Mouse (Mus musculus): ENCODE results near the gene Fam69b. TPM values are rescaled to one million over a fixed set of nuclear protein-coding genes. Genes with fewer than 3 reads are reported as not detected.

Fam69b gene
- polyA plus RNA-seq, 1 experiment from 2014 or later = 11.1 TPM

DNA sequence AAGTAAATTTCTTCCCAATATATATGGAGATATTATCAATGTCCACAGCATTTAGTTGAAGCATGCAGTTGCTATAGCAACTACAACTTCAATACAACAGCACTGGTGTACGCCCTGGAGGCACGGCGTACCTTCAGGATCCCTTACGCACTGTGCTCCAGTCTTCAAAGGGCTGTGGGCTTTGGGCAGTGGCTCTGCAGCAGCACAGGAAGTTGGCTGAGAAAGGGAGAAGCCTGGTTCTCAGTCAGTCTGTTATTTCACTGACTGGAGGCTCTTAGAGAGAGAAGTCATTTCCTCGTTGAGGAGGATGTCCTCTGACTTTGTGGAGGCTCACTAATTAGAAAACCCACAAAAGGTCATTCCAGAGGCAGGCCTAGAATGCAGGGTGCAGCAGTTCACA, 5.3 kb upstream of the Fam69b start:
- Histone ChIP-seq H3K4me3 (ENCODE audit: low read depth, low read length) (no peak overlapping the region), H3K4me1 (replicated peaks; ENCODE audit: control insufficient read depth, insufficient read depth, low read length) (0 out of 2 replicates have a peak, but pooled peaks cover 2% of the 10 kb centered on the region), H3K9me3 (ENCODE audit: control insufficient read depth, low read length) (no peaks in the 10 kb centered on the region), H3K27ac (ENCODE audit: low read depth, low read length) (no peak overlapping the region), H3K9ac (ENCODE audit: low read depth, low read length) (no peak overlapping the region), H3K36me3 (ENCODE audit: control insufficient read depth, insufficient read depth, low read length) (no peaks in the 10 kb centered on the region), H3K27me3 (replicated peaks; ENCODE audit: control insufficient read depth, insufficient read depth, low read length) (no peaks in the 10 kb centered on the region), H3K4me2 (no peak overlapping the region)
- DNase-seq (ENCODE audit: low spot score) (no peak), ATAC-seq (replicated peaks; ENCODE audit: low FRiP score) (no peak)
- 48% methylated on average over 5 of the region's 5 CpGs for WGBS

DNA sequence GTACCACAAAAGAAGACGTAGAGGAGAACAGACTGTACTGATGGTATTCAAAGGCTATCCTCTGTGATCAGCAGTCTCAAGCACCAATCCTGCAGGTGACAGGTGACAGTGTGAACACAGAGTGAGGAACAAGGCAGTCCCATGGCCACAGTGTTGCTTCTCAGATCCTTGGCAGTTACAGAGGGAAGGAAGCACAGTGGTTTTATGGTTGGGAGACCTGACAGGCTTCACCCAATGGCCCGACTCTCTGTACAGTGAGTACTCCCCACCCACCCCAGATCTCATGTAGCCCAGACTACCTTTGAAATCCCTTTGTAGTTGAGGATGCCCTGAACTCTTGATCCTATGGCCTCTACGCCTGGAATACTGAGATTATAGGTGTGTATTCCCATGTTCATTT, 2.8 kb upstream of the Fam69b start:
- Histone ChIP-seq H3K27ac (ENCODE audit: low read depth, low read length) (no peak overlapping the region), H3K9me3 (ENCODE audit: control insufficient read depth, low read length) (no peaks in the 10 kb centered on the region), H3K36me3 (ENCODE audit: control insufficient read depth, insufficient read depth, low read length) (no peaks in the 10 kb centered on the region), H3K9ac (ENCODE audit: low read depth, low read length) (no peak overlapping the region), H3K4me3 (ENCODE audit: low read depth, low read length) (no peak overlapping the region), H3K4me2 (no peak overlapping the region), H3K4me1 (replicated peaks; ENCODE audit: control insufficient read depth, insufficient read depth, low read length) (peaks cover 12% of the 10 kb centered on the region), H3K27me3 (replicated peaks; ENCODE audit: control insufficient read depth, insufficient read depth, low read length) (peaks cover 13% of the 10 kb centered on the region)
- no peak for DNase-seq (ENCODE audit: low spot score)
- ATAC-seq (replicated peaks; ENCODE audit: low FRiP score) = no peak
- WGBS = 60% methylated on average over 3 of the region's 3 CpGs

GRCm38 (mm10) chr2:26626081-26626480, 2.2 kb upstream of the Fam69b start:
- Histone ChIP-seq H3K27me3 (replicated peaks; ENCODE audit: control insufficient read depth, insufficient read depth, low read length) (peaks cover 13% of the 10 kb centered on the region), H3K9ac (ENCODE audit: low read depth, low read length) (no peak overlapping the region), H3K36me3 (ENCODE audit: control insufficient read depth, insufficient read depth, low read length) (no peaks in the 10 kb centered on the region), H3K4me2 (no peak overlapping the region), H3K9me3 (ENCODE audit: control insufficient read depth, low read length) (no peaks in the 10 kb centered on the region), H3K27ac (ENCODE audit: low read depth, low read length) (no peak overlapping the region), H3K4me1 (replicated peaks; ENCODE audit: control insufficient read depth, insufficient read depth, low read length) (peaks cover 12% of the 10 kb centered on the region), H3K4me3 (ENCODE audit: low read depth, low read length) (no peak overlapping the region)
- WGBS = 59% methylated on average over 3 of the region's 3 CpGs
- DNase-seq (ENCODE audit: low spot score) (no peak), ATAC-seq (replicated peaks; ENCODE audit: low FRiP score) (no peak)

GRCm38 (mm10) chr2:26628792-26629437, 658 bp downstream of the Fam69b start:
- Histone ChIP-seq H3K27ac (ENCODE audit: low read depth, low read length) (no peak overlapping the region), H3K9ac (ENCODE audit: low read depth, low read length) (peak overlapping the region; percentile 72), H3K27me3 (replicated peaks; ENCODE audit: control insufficient read depth, insufficient read depth, low read length) (peaks cover 13% of the 10 kb centered on the region), H3K4me1 (replicated peaks; ENCODE audit: control insufficient read depth, insufficient read depth, low read length) (peaks cover 12% of the 10 kb centered on the region), H3K4me3 (ENCODE audit: low read depth, low read length) (peak overlapping the region; percentile 68), H3K9me3 (ENCODE audit: control insufficient read depth, low read length) (no peaks in the 10 kb centered on the region), H3K4me2 (peak overlapping the region; percentile 93), H3K36me3 (ENCODE audit: control insufficient read depth, insufficient read depth, low read length) (no peaks in the 10 kb centered on the region)
- WGBS = 31% methylated on average over 5 of the region's 5 CpGs
- DNase-seq (ENCODE audit: low spot score) = no peak
- ATAC-seq (replicated peaks; ENCODE audit: low FRiP score) = 0 out of 2 replicates have a peak, but pooled peaks have one; percentile 14

- DNase-seq (ENCODE audit: low spot score) (no peak), ATAC-seq (replicated peaks; ENCODE audit: low FRiP score) (no peak)
- WGBS = 79% methylated on average over 16 of the region's 16 CpGs
- Histone ChIP-seq H3K4me3 (ENCODE audit: low read depth, low read length) (no peak overlapping the region), H3K27ac (ENCODE audit: low read depth, low read length) (no peak overlapping the region), H3K4me1 (replicated peaks; ENCODE audit: control insufficient read depth, insufficient read depth, low read length) (peaks cover 16% of the 10 kb centered on the region), H3K4me2 (no peak overlapping the region), H3K27me3 (replicated peaks; ENCODE audit: control insufficient read depth, insufficient read depth, low read length) (peaks cover 13% of the 10 kb centered on the region), H3K9ac (ENCODE audit: low read depth, low read length) (no peak overlapping the region), H3K36me3 (ENCODE audit: control insufficient read depth, insufficient read depth, low read length) (peaks cover 22% of the 10 kb centered on the region), H3K9me3 (ENCODE audit: control insufficient read depth, low read length) (no peaks in the 10 kb centered on the region)
Measured at GRCm38 (mm10) chr2:26632541-26633395, 4.5 kb downstream of the Fam69b start.

- peaks cover 4% of the 10 kb centered on the region for H3K27me3 ChIP-seq (replicated peaks; ENCODE audit: control insufficient read depth, insufficient read depth, low read length)
- no peak overlapping the region for H3K4me2 ChIP-seq
- ATAC-seq (replicated peaks; ENCODE audit: low FRiP score) (0 out of 2 replicates have a peak, but pooled peaks have one; percentile 5), DNase-seq (ENCODE audit: low spot score) (peak; percentile 46)
- no peaks in the 10 kb centered on the region for H3K9me3 ChIP-seq (ENCODE audit: control insufficient read depth, low read length)
- H3K9ac ChIP-seq (ENCODE audit: low read depth, low read length) = no peak overlapping the region
- H3K4me3 ChIP-seq (ENCODE audit: low read depth, low read length) = no peak overlapping the region
- peaks cover 33% of the 10 kb centered on the region for H3K36me3 ChIP-seq (ENCODE audit: control insufficient read depth, insufficient read depth, low read length)
- WGBS = 66% methylated on average over 4 of the region's 4 CpGs
- H3K4me1 ChIP-seq (replicated peaks; ENCODE audit: control insufficient read depth, insufficient read depth, low read length) = peaks cover 24% of the 10 kb centered on the region
- H3K27ac ChIP-seq (ENCODE audit: low read depth, low read length) = no peak overlapping the region
Measured at GRCm38 (mm10) chr2:26633953-26634530, 5.8 kb downstream of the Fam69b start.

- DNase-seq (ENCODE audit: low spot score) (peak; percentile 78), ATAC-seq (replicated peaks; ENCODE audit: low FRiP score) (peak; percentile 24)
- Histone ChIP-seq H3K9me3 (ENCODE audit: control insufficient read depth, low read length) (no peaks in the 10 kb centered on the region), H3K36me3 (ENCODE audit: control insufficient read depth, insufficient read depth, low read length) (peaks cover 33% of the 10 kb centered on the region), H3K27ac (ENCODE audit: low read depth, low read length) (0 out of 2 replicates have a peak overlapping the region, but pooled peaks have one; percentile 6), H3K9ac (ENCODE audit: low read depth, low read length) (no peak overlapping the region), H3K27me3 (replicated peaks; ENCODE audit: control insufficient read depth, insufficient read depth, low read length) (no peaks in the 10 kb centered on the region), H3K4me2 (no peak overlapping the region), H3K4me1 (replicated peaks; ENCODE audit: control insufficient read depth, insufficient read depth, low read length) (peaks cover 21% of the 10 kb centered on the region), H3K4me3 (ENCODE audit: low read depth, low read length) (no peak overlapping the region)
- WGBS = 46% methylated on average over 12 of the region's 12 CpGs
Measured at GRCm38 (mm10) chr2:26634629-26635488, 6.6 kb downstream of the Fam69b start.

All from liver, embryonic 11.5 days (tissue).